Mouse (Mus musculus) kidney, adult 2 months (tissue): ENCODE data around the gene Tmem115. TPM values are rescaled to one million over a fixed set of nuclear protein-coding genes. Genes with fewer than 3 reads are reported as not detected.

ENCODE experiments used
- DNase-seq: peaks from one replicate; pipeline ENCODE4 v3.0.0; 2021
- H3K27ac ChIP-seq: fragments of 200-500 bp; 2 replicates; pipeline ENCODE4 v1.5.1; 2012; ENCODE audit warnings: low read depth, low read length, control low read depth, inconsistent platforms; ENCODE audit not compliant: insufficient read depth
- H3K27me3 ChIP-seq: fragments of 200-500 bp; replicated peaks from 2 replicates; pipeline ENCODE4 v1.6.1; 2012; ENCODE audit warnings: mild to moderate bottlenecking, moderate library complexity, low read length, inconsistent platforms; ENCODE audit not compliant: control insufficient read depth, insufficient read depth
- H3K36me3 ChIP-seq: fragments of 200-500 bp; 2 replicates; pipeline ENCODE4 v1.6.1; 2012; ENCODE audit warnings: mild to moderate bottlenecking, moderate library complexity, low read length, inconsistent platforms; ENCODE audit not compliant: control insufficient read depth, insufficient read depth
- H3K4me1 ChIP-seq: fragments of 200-500 bp; 2 replicates; pipeline ENCODE4 v1.6.1; 2011; ENCODE audit warnings: low read length; ENCODE audit not compliant: control insufficient read depth, insufficient read depth
- H3K4me3 ChIP-seq: fragments of 200-500 bp; 2 replicates; pipeline ENCODE4 v1.5.1; 2011; ENCODE audit warnings: mild to moderate bottlenecking, low read depth, low read length, control low read depth; ENCODE audit not compliant: insufficient read depth
- CTCF ChIP-seq: fragments of 200-500 bp; conservative IDR thresholded peaks from 2 replicates; pipeline ENCODE4 v1.5.1; 2011; ENCODE audit warnings: low read depth, mild to moderate bottlenecking, control low read depth, low read length, moderate library complexity, mixed read lengths; ENCODE audit not compliant: insufficient read depth, insufficient read length
- POLR2A ChIP-seq: fragments of 200-500 bp; IDR thresholded peaks from one replicate; pipeline ENCODE4 v1.6.1; 2011; ENCODE audit warnings: low read depth, low read length, control low read depth
- WGBS: fragments of 180-500 bp; shearing (Covaris S2); methylation state at CpG from one replicate; pipeline ENCODE4 v1.1.7; 2018; 5-methylcytosine and 5-hydroxymethylcytosine counted together
- polyA plus RNA-seq: library from polyadenylated mRNA; depleted of rRNA; stranded (reverse); fragments of >200 nt; gene quantifications from 2 replicates; pipeline ENCODE4 v1.2.3, GENCODE M21; 2012

Gene Tmem115
- polyA plus RNA-seq, 1 experiment: 52.1 TPM

GRCm38 (mm10) chr9:107493511-107493910 lies 40.2 kb upstream of the Tmem115 start:
- H3K4me3 ChIP-seq: no peak overlapping the region
- WGBS: 65% methylated on average over 1 of the region's 1 CpGs
- no peak overlapping the region for H3K27ac ChIP-seq
- no peaks in the 10 kb centered on the region for H3K27me3 ChIP-seq
- TF ChIP-seq POLR2A (no peak), CTCF (no peak)
- H3K36me3 ChIP-seq: no peaks in the 10 kb centered on the region
- no peak for DNase-seq
- no peaks in the 10 kb centered on the region for H3K4me1 ChIP-seq

GRCm38 (mm10) chr9:107494238-107494637 lies 39.5 kb upstream of the Tmem115 start:
- no peaks in the 10 kb centered on the region for H3K27me3 ChIP-seq
- H3K4me1 ChIP-seq: no peaks in the 10 kb centered on the region
- H3K27ac ChIP-seq: no peak overlapping the region
- DNase-seq: no peak
- WGBS: 79% methylated on average over 12 of the region's 12 CpGs
- H3K36me3 ChIP-seq: no peaks in the 10 kb centered on the region
- TF ChIP-seq POLR2A: no peak
- TF ChIP-seq CTCF: no peak
- H3K4me3 ChIP-seq: no peak overlapping the region

DNA sequence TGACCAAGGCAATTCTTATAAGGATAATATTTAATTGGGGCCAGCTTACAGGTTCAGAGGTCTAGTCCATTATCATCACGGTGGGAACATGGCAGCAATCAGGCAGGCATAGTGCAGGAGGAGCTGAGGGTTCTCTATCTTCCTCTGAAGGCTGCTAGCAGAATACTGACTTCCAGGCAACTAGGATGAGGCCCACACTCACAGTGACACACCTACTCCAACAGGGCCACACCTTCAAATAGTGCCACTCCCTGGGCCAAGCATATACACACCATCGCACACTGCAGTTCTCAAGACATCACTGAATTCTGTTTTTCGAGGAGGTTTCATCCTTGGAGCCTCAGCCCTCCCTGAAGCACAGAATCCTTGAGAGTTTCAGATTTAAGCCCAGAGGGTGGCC lies 37.4 kb upstream of the Tmem115 start:
- WGBS: 76% methylated on average over 3 of the region's 3 CpGs
- Histone ChIP-seq H3K27me3 (no peaks in the 10 kb centered on the region), H3K36me3 (no peaks in the 10 kb centered on the region), H3K4me3 (no peak overlapping the region), H3K4me1 (no peaks in the 10 kb centered on the region), H3K27ac (no peak overlapping the region)
- no peak for DNase-seq
- TF ChIP-seq POLR2A (no peak), CTCF (no peak)

- no peak overlapping the region for H3K4me3 ChIP-seq
- no peaks in the 10 kb centered on the region for H3K36me3 ChIP-seq
- no peaks in the 10 kb centered on the region for H3K4me1 ChIP-seq
- 77% methylated on average over 3 of the region's 3 CpGs for WGBS
- H3K27ac ChIP-seq: no peak overlapping the region
- no peak for DNase-seq
- H3K27me3 ChIP-seq: no peaks in the 10 kb centered on the region
- TF ChIP-seq CTCF (no peak), POLR2A (no peak)
These were observed 32.9 kb upstream of the Tmem115 start for GRCm38 (mm10) chr9:107500708-107501286.

- 84% methylated on average over 12 of the region's 12 CpGs for WGBS
These were observed 31.5 kb upstream of the Tmem115 start for GRCm38 (mm10) chr9:107502131-107502846.

DNA sequence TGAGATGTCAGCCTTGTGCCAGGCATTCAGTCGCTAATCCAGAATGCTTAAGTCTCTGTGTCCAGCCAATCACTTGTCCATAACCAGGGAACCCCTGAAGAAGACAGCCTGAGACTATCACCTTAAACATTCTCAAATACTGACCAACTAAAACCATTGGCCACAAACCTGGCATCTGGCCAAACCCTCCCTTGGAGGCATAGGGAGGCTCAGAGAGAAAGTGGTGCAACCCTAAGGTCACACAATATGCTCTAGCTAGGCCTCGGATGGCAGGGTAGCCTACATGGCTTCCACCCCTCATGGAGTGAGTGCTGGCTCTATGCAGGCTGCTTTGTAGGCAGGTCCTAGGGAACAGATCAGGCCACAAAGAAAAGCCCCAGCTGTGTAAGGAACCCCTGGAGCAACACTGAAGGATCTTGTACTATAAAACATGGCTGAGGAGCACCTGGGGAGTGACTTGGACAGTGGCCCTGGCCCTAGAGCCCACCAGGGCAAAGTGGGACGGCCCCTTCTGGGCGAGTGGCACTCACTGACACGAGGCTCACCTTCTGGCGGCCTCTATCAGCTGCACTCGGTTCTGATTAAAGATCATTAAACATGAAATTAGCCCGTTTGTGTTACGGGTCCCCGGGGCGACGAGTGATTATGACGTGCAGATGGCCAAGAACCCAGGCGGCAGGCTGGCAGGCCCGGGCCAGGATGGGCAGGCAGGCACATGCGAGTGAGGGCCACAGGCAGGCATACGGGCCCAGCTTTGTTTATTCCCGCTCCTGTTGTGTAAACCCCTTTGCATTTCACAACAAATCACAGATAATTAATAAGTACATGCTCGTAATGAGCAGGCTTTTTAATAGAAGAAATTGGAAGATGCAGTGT lies 28.8 kb upstream of the Tmem115 start:
- WGBS: 84% methylated on average over 19 of the region's 19 CpGs
- Histone ChIP-seq H3K4me3 (no peak overlapping the region), H3K36me3 (no peaks in the 10 kb centered on the region), H3K27ac (no peak overlapping the region), H3K27me3 (no peaks in the 10 kb centered on the region), H3K4me1 (no peaks in the 10 kb centered on the region)
- TF ChIP-seq POLR2A (no peak), CTCF (no peak)
- no peak for DNase-seq

More at GRCm38 (mm10) chr9:107502131-107502846, 31.5 kb upstream of the Tmem115 start:
- Histone ChIP-seq H3K36me3 (no peaks in the 10 kb centered on the region), H3K4me3 (no peak overlapping the region), H3K27ac (no peak overlapping the region), H3K27me3 (no peaks in the 10 kb centered on the region), H3K4me1 (no peaks in the 10 kb centered on the region)
- no peak for DNase-seq
- TF ChIP-seq CTCF (no peak), POLR2A (no peak)

DNA sequence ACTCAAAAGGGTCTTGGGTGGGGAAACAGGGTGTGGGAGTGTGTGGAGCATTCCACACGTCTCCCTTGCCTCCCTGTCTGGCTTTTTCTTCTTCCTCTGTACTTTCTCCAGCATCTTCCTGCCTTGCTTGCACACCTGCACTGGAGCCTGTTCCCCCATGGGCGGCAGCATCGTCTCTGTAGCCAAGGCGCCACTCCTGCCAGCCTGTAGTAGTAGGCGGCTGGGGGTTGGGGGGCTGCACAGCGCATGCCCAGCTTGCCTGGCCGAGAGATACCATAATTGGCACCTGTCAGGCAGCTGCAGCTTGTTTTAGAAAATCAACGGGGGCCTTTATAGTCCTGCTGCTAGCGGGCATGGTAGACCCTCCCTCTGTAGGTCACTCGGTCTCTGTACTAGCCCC lies 25.5 kb upstream of the Tmem115 start:
- DNase-seq: no peak
- no peaks in the 10 kb centered on the region for H3K36me3 ChIP-seq
- 61% methylated on average over 10 of the region's 10 CpGs for WGBS
- no peaks in the 10 kb centered on the region for H3K4me1 ChIP-seq
- TF ChIP-seq CTCF (no peak), POLR2A (no peak)
- H3K4me3 ChIP-seq: no peak overlapping the region
- no peak overlapping the region for H3K27ac ChIP-seq
- no peaks in the 10 kb centered on the region for H3K27me3 ChIP-seq
